Mouse (Mus musculus) CD4-positive, CD25-positive, alpha-beta regulatory T cell, adult 9 weeks (primary cell): ENCODE results near the gene Il6ra. TPM values are rescaled to one million over a fixed set of nuclear protein-coding genes. Genes with fewer than 3 reads are reported as not detected.

ENCODE experiments used
- polyA plus RNA-seq: library from polyadenylated mRNA; unstranded; fragments of 100-300 nt; shearing (Covaris generic); gene quantifications from one replicate; pipeline ENCODE4 v1.2.1, GENCODE M21; 2017

Gene Il6ra
- polyA plus RNA-seq: 16.8 TPM

DNA sequence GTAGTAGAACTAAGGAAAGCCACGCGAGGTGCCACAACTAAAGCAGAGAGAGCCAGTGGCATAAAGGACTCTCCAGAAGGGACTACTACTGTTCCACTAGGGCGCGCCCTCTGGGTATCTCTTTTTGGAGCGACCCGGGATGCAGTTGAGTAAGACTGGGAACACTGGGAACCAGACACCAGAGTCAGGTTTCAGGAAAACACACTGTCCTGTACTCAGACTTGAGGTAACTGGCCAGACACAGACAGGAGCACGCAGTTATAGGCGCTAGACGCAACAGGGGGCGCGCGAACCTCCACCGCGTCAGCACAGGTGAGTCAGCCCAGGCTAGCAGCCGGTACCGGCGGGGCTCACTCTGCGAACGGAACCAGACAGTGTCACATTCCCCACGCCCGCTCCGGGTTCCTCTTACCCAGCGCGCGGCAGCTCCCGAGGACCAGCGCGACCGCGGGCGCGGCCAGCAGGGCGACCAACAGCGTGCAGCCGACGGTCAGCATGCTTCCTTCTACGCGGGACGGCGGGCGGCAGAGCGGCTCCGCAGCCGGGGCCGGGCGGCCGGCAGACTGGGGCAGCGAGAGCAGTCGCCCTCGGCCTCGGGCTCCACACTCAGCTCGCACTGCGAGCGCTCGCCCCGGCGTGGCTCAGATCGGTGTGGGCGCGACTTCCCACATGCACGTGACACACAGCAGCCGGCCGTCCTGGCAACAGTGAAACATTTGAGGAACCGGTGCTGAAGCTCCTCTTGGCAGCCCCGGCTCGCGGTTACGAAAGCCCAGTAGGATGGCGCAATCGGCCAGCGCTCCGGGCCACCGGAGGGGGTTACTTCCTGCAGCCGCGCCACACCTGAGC is at the start of gene Il6ra:
Gene Il6ra, minus strand, starts transcription at position 654 of the 849 bp plus-strand sequence.

DNA sequence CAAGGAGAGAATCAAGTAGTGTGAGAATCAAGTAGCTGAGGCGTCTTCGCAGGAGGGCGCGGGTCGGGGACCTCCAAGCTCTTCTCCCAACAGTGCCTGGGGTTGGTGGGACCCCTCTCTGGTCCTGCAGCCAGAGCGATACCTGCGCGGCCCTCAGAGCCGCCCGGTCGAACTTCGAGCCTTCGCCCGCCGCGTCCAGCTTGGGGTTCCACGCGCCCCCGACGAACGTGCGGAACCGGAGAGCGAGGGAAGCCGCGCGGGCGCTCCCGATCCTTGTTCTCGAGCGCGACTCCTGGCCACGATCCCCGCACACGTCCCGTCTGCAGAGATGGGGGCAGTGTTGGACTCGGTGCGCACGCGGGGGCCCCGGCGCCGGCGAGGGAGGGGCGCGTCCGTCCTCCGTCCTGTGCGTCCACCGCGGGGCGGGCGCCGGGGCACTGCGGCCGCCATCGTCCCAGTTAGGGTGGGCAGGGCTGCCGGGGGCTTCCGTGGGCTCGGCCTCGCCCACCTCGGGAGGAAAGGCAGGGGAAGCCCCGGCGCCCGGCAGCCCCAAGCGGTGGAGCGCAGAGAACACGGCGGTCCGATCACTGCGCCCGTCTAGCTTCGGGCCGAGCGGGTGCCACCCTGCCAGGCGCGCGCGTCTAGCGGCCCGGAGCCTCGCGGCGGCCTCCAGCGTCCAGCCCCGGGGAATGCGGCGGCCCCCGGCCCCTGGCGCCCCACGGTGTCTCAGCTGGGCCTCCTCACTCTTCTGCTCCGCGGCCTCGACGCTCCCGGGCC is 82.0 kb downstream of the Il6ra start, which contains the start of gene She:
Gene She, plus strand, starts transcription at position 556 of the 777 bp plus-strand sequence.

Other genes with a start within 250 kb of the Il6ra start
- gene Adar, start 198.2 kb downstream of the Il6ra start, polyA plus RNA-seq: 154 TPM
- gene Chrnb2, start 148.6 kb downstream of the Il6ra start, polyA plus RNA-seq: 1.7 TPM
- 9.0 TPM for gene Ube2q1, start 139.6 kb downstream of the Il6ra start, polyA plus RNA-seq
- gene She, start 81.8 kb downstream of the Il6ra start, polyA plus RNA-seq: 8.3 TPM
- 28.4 TPM for gene Atp8b2, start 50.3 kb upstream of the Il6ra start, polyA plus RNA-seq
- 116 TPM for gene Hax1, start 85.6 kb upstream of the Il6ra start, polyA plus RNA-seq
- 171 TPM for gene 4933434E20Rik, start 138.4 kb upstream of the Il6ra start, polyA plus RNA-seq
- gene Ubap2l, start 139.4 kb upstream of the Il6ra start, polyA plus RNA-seq: 266 TPM
- 1,011 TPM for gene Tpm3, start 159.5 kb upstream of the Il6ra start, polyA plus RNA-seq
- 0.74 TPM for gene Nup210l, start 190.9 kb upstream of the Il6ra start, polyA plus RNA-seq